Mouse (Mus musculus) WW6 (cell line): ENCODE measurements around the gene Trpm3.

Experiments used
- DNase-seq: peaks from one replicate; pipeline ENCODE4 v3.0.0-alpha.2; 2013; ENCODE audit warnings: low read depth, low spot score

Gene Trpm3

DNA sequence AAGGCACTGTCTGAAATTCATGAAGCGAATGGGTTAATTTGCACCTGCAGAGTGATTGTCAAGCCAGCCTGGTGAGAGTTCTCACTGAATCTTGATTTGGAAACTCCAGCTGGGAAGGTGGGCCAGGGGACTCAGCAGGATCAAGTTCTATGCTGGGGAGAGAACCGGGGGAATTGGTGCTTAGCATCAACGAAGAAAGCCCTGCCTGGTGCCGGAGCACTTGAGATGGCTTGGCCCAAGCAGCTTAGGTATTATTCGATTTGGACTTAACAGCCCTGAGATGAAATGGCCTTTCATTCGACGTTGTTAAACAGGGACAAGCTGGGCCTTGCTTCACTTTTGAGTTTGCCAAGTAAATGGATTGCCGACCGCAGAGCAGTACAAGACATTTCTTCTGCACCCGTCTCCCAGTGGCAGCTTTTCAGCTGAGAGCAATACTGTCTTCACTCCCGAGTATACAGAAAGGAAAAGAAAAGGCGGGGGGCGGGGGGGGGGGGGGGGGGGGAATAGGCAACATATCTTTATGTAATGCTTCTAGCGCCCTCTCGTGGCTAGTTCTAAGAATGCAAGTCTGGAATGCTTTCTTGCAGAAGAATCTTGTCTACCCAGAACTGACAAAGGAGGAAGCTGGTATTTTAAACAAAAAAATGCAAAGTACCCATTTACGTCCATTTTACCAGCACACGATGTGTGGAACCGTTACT, 165.3 kb downstream of the Trpm3 start:
- DNase-seq = peak; percentile 20

GRCm38 (mm10) chr19:22308081-22308480, 169.2 kb downstream of the Trpm3 start:
- DNase-seq = no peak

DNA sequence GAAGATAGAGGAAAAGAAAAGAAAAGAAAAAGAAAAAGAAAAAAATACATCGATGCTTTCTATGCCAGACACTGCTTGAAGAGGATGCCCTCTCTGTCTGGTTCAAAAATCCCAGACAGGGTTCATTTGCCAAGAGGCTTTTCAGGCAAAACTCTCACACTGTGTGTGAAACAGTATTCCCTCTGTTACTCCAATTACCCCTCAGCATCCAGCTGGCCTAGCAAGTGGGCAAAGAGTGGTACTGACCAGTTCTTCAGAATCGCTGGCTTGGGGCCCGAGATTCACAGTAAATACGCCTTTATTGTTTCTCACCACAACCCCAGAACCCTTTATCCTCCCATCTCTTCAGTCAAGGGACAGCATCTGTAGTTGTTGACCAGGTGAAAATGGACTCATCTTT, 178.5 kb downstream of the Trpm3 start:
- DNase-seq = no peak

DNA sequence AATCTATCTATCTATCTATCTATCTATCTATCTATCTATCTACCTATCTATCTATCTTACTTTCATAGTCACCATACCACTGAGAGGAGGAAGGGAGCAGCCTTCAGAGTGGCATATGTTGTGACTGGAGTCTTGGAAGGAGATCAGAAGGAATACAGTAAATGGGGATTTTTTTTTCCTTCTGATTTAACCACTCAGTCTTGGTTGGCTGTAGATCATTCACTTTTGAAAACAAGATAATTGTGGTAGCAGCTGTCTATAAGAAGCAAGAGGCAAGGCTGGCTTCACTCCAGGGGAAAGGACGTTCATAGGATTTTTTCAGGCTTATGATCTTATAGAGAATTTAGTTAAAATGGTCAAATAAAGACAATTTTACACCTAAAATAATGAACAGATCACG, 188.0 kb downstream of the Trpm3 start:
- no peak for DNase-seq

DNA sequence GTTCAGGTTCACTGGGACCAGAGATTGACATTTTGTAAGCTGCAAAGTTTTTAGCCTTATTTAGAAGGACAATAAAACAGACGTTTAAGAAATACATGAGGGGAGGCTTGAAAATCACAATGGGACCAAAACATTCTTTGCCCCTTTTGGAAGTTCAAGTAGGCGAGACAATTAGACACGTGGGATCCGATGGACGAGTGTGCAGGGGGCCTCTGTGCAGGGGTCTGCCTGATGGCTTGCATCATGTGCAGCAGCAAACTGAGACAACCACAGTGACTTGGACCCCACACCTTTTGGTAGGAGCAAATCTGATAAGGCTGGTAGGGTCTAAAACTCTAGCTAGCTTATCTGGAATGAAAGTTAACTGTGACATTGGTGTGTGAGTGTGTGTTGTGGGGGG, 188.4 kb downstream of the Trpm3 start:
- DNase-seq = no peak

GRCm38 (mm10) chr19:22336278-22336677, 197.4 kb downstream of the Trpm3 start:
- DNase-seq = no peak

DNA sequence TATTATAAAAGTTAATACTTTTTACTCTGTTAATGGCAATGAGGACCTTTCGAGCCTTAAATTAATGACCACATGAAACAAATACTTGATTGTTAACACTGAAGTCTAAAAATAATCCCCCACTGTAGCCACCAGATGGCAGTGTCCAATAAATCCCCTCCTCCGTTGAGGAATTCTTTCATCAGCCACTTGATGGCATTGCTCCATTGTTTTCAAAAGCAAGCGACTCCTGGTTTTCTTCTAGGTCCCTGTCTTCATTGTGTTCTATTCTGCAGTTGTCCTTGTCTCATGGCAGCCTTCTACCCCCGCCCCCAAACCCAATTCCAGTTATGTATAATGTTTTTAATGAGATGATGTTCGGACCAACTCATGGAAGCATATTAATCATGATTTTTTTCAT, 198.6 kb downstream of the Trpm3 start:
- peak; percentile 16 for DNase-seq

GRCm38 (mm10) chr19:22338927-22339326, 200.1 kb downstream of the Trpm3 start:
- DNase-seq = no peak

DNA sequence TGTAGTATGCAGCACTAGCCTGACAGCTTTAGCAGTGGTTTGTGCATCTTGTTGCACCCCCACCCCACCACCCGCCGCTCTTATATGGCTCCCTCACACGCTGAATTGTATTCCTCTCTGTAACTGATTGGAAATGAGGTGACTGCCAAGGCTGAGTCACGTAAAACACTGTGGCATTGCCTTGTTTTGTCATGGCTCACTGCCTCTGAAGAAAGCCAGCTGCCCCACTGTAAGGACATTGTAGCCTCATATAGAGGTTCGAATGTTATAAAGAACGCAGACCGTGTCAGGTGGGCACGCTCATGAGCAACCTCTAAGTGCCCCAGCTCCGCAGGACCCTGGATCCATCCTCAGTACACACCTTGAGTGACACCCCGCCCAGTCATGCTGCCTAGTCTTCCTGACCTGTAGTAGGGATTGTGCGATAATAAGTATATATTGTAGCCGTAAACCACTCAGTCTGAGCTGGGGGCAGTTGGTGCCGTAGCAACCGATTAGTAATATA, 215.2 kb downstream of the Trpm3 start:
- no peak for DNase-seq

DNA sequence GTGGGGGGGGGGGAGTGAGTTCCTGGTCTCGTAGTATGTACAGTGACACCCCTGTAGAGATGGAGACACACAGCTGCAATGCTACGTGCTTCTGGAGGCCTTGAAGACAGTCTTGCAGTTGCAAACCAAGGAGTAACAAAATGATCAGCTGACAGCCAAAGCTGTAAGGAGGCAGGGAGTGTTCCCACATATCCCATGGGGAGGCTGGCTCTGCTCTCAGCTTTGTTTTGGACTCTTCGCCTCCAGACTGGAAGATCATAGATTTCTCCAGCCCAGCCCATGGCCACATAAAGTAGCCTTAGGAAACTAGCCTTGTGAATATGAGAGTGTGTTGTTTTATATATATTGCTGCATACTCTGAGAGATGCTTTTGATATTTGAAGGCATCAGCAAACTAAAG, 248.0 kb downstream of the Trpm3 start:
- no peak for DNase-seq

DNA sequence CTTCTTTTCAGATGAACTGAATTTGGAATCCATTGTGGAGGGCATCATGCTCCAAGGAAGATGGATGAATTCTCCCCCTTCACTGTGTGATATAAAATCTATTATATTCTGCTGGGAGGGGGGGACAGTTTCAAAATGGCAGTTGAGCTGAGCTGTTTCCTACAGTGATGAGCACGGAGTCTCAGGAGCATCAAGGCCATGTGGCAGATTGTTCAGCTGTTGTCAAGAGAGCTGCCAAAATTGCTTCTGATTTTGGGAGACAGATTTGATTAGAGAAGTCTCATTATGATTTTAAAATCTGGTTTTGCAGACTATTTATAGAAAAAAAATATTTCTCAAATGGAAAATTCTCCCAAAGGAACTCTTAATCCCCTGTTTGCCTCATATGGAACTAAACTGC, 255.9 kb downstream of the Trpm3 start:
- no peak for DNase-seq

DNA sequence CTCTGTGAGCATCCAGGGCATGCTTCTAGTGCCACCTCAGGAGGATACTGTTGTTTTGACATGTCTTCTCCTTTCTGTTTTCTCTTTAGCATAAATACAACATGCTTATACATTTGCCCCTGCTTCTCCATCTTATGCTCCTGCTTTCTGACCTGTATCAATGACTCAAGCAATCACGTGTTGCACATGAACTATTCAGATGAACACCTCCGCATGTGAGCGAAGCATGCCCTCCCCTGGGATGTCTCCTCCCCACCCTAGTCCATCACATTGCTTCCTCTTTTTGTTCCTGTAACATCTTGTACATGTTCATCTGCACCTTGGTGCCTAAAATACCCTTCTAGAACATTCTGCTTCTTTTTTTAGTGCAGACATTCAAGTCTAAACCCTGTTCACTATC, 265.2 kb downstream of the Trpm3 start:
- DNase-seq = no peak

DNA sequence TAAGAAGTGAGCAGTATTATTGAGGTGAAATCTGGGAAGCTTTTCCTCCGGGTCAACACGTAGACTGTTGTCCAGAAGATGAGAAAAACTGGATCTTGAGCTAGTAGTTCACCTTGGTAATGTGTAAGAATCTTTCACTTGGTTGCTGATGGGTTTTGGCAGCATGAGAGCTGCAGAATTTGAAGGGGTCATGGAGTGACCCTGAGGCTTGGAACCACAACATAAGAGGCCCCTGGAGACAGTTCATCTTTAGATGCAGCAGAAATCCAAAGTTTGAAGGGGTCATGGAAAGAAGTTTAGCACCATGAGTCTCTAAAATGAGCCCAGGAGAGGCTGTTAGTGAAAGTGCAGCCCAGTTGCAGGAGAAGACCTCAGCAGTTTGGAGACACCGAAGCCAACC, 279.4 kb downstream of the Trpm3 start:
- DNase-seq = no peak

- no peak for DNase-seq
These were observed 298.4 kb downstream of the Trpm3 start for GRCm38 (mm10) chr19:22437207-22437606.

GRCm38 (mm10) chr19:22447418-22448339, 308.8 kb downstream of the Trpm3 start:
- no peak for DNase-seq

GRCm38 (mm10) chr19:22448340-22449288, 309.8 kb downstream of the Trpm3 start:
- no peak for DNase-seq

DNA sequence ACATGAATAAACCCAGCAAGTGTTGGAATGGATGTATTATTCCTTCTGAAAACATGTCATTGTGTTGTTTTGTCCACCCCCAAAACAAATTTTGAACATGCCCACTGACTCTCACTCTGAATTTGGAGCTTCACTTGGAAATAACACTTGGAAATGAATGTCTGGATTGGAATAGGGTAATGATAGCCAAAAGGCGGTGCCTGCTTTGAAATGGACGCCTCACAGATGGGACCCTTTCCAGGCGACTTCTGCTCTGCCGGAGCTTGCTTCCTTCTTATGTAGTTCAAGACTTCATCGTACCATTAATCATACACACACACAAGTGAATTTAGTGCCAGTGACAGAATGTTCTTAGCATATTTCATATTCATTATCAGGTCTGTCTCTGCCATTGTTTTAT, 312.4 kb downstream of the Trpm3 start:
- no peak for DNase-seq

DNA sequence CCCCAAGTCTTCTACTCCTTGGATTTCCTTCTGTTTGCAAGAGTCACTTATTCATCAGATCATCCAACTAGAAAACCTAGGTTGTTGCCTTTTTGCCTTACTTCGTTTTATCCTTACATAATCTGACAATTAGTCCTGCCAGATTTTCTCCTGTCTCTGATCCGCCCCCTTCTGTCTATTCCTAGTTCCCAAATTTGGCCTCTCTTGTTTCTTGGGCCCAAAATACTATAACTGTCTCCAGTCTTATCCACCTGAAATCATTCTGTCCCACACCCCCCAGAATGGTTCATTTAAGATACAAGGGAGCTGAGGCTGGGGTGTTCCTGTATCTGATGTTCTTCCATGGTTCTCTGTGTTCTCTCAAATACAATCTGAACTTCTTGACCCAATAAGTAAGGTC, 318.1 kb downstream of the Trpm3 start:
- DNase-seq = no peak

DNA sequence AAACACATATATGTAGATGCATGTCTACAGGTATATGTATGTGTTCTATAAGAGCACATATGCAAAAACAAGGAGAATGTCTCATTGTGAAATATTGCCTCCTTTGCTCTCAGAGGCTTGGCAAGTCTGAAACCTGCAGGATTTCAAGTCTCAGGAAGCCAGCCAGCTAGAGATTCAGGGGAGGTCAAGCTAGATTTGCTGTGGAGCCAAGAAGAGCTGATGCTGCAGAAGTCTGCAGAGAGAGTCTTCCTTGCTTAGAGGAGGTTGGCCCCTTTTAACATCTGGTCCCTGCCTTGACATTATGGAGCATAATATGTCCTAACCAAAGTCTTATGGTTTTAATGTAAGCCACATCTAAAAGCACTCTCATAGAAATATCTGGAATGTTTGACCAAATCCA, 323.2 kb downstream of the Trpm3 start:
- no peak for DNase-seq

GRCm38 (mm10) chr19:22463506-22463905, 324.7 kb downstream of the Trpm3 start:
- DNase-seq = no peak

- DNase-seq = no peak
These were observed 330.8 kb downstream of the Trpm3 start for GRCm38 (mm10) chr19:22469608-22470007.
